Mouse (Mus musculus) stomach, postnatal 0 days (tissue): Measurements from ENCODE around the gene St3gal4.

ENCODE experiments used
- CTCF ChIP-seq: IDR thresholded peaks from 2 replicates; pipeline ENCODE4 v1.5.1; 2016; ENCODE audit warnings: antibody characterized with exemption, low read depth, mild to moderate bottlenecking, moderate library complexity
- EP300 ChIP-seq: optimal IDR thresholded peaks from 2 replicates; pipeline ENCODE3; 2016; ENCODE audit warnings: antibody characterized with exemption

GRCm38 (mm10) chr9:35158477-35158876 is 39.4 kb upstream of the St3gal4 start:
- TF ChIP-seq CTCF = no peak
- TF ChIP-seq EP300 = no peak
